ENCODE assay signal across 7 mouse cellular contexts in genomic region chr7:29906682-29907058, GRCm38 (mm10). TPM values are rescaled to one million over a fixed set of nuclear protein-coding genes. Genes with fewer than 3 reads are reported as not detected.
A peak's percentile ranks its signal among the peaks of the same experiment; 100 is the strongest.
DNase-seq lines count a peak whose midpoint lies in the region; ATAC-seq lines count a peak whose summit lies in the region.

No protein-coding gene starts in this region.

- H3K4me2 ChIP-seq in forebrain, embryonic 14.5 days (ENCODE audit: low read length), result peak overlapping the region; percentile 57
- peak overlapping the region; percentile 64 for H3K4me2 ChIP-seq in limb, embryonic 12.5 days
- peak overlapping the region; percentile 64 for H3K4me2 ChIP-seq in neural tube, embryonic 14.5 days (ENCODE audit: low read depth, low read length)

- H3K27ac ChIP-seq in forebrain, embryonic 14.5 days (ENCODE audit: low read depth, low read length), result peak overlapping the region; percentile 96
- peak overlapping the region; percentile 96 for H3K27ac ChIP-seq in limb, embryonic 12.5 days
- peak overlapping the region; percentile 97 for H3K27ac ChIP-seq in neural tube, embryonic 14.5 days (ENCODE audit: low read depth, low read length)

- peak overlapping the region; percentile 94 for H3K4me3 ChIP-seq in megakaryocyte, embryonic 14.5 days (replicated peaks)
- peak overlapping the region; percentile 62 for H3K4me3 ChIP-seq in forebrain, embryonic 14.5 days (ENCODE audit: low read depth, low read length)
- peak overlapping the region; percentile 58 for H3K4me3 ChIP-seq in limb, embryonic 12.5 days (replicated peaks)
- H3K4me3 ChIP-seq in neural tube, embryonic 14.5 days (ENCODE audit: low read depth, low read length), result peak overlapping the region; percentile 61

- H3K4me1 ChIP-seq in megakaryocyte, embryonic 14.5 days, result peaks cover 12% of the 10 kb centered on the region
- H3K4me1 ChIP-seq in forebrain, embryonic 14.5 days (ENCODE audit: control insufficient read depth, insufficient read depth, low read length), result peaks cover 15% of the 10 kb centered on the region
- H3K4me1 ChIP-seq in limb, embryonic 12.5 days (replicated peaks), result peaks cover 18% of the 10 kb centered on the region
- H3K4me1 ChIP-seq in neural tube, embryonic 14.5 days (ENCODE audit: control insufficient read depth, insufficient read depth, low read length), result peaks cover 15% of the 10 kb centered on the region

- H3K9me3 ChIP-seq in megakaryocyte, embryonic 14.5 days, result no peaks in the 10 kb centered on the region
- H3K9me3 ChIP-seq in forebrain, embryonic 14.5 days (replicated peaks; ENCODE audit: control insufficient read depth, low read length), result no peaks in the 10 kb centered on the region
- no peaks in the 10 kb centered on the region for H3K9me3 ChIP-seq in limb, embryonic 12.5 days
- no peaks in the 10 kb centered on the region for H3K9me3 ChIP-seq in neural tube, embryonic 14.5 days (ENCODE audit: control insufficient read depth, low read length)

- peaks cover 21% of the 10 kb centered on the region for H3K36me3 ChIP-seq in megakaryocyte, embryonic 14.5 days (replicated peaks; ENCODE audit: low read length)
- peaks cover 20% of the 10 kb centered on the region for H3K36me3 ChIP-seq in forebrain, embryonic 14.5 days (ENCODE audit: control insufficient read depth, insufficient read depth, low read length)
- peaks cover 31% of the 10 kb centered on the region for H3K36me3 ChIP-seq in limb, embryonic 12.5 days
- H3K36me3 ChIP-seq in neural tube, embryonic 14.5 days (ENCODE audit: control insufficient read depth, insufficient read depth, low read length), result no peaks in the 10 kb centered on the region

- peak overlapping the region; percentile 68 for H3K9ac ChIP-seq in forebrain, embryonic 14.5 days (ENCODE audit: low read length)
- H3K9ac ChIP-seq in limb, embryonic 12.5 days (replicated peaks), result peak overlapping the region; percentile 61; the same call in 1 of the 2 replicates
- peak overlapping the region; percentile 60 for H3K9ac ChIP-seq in neural tube, embryonic 14.5 days (replicated peaks; ENCODE audit: low read depth, low read length)

- DNase-seq in forebrain, embryonic 14.5 days (ENCODE audit: low spot score), result no peak
- DNase-seq in right cerebral cortex, adult 18-20 months, result no peak
- no peak for DNase-seq in gastrocnemius, postnatal 25 days

- H3K27me3 ChIP-seq in megakaryocyte, embryonic 14.5 days (replicated peaks), result no peaks in the 10 kb centered on the region
- no peaks in the 10 kb centered on the region for H3K27me3 ChIP-seq in forebrain, embryonic 14.5 days (replicated peaks; ENCODE audit: control insufficient read depth, insufficient read depth, low read length)
- H3K27me3 ChIP-seq in limb, embryonic 12.5 days, result no peaks in the 10 kb centered on the region
- no peaks in the 10 kb centered on the region for H3K27me3 ChIP-seq in neural tube, embryonic 14.5 days (ENCODE audit: control insufficient read depth, insufficient read depth, low read length)

- ATAC-seq in megakaryocyte, adult 5-6 weeks (ENCODE audit: poor library complexity, severe bottlenecking), result no peak
- ATAC-seq in forebrain, embryonic 14.5 days, result peak; percentile 25; the same call in 1 of the 2 replicates
- ATAC-seq in limb, embryonic 12.5 days (ENCODE audit: insufficient number of reproducible peaks, insufficient read depth, low FRiP score, low TSS enrichment, low read depth), result no peak
- peak; percentile 16; the same call in 1 of the 2 replicates for ATAC-seq in neural tube, embryonic 14.5 days (ENCODE audit: low read depth)

- WGBS in forebrain, embryonic 14.5 days, result 15% methylated on average over 8 of the region's 8 CpGs
- WGBS in limb, embryonic 12.5 days, result 41% methylated on average over 8 of the region's 8 CpGs
- 13% methylated on average over 8 of the region's 8 CpGs for WGBS in neural tube, embryonic 14.5 days

RNA-seq across cellular contexts. Expression of gene Zfp27, which starts 0.3 kb away (rescaled TPM):
- polyA plus RNA-seq in megakaryocyte, embryonic 14.5 days (2012; ENCODE audit: insufficient read depth, low replicate concordance), result 0.04 TPM in 1 of 2 replicates, not detected in the other
- total RNA-seq in megakaryocyte, adult 5-6 weeks (2015), result 2.0 and 3.1 TPM in 2 replicates
- total RNA-seq in megakaryocyte, adult 5-6 weeks (2017), result 4.3 and 4.8 TPM in 2 replicates
- polyA plus RNA-seq in forebrain, embryonic 14.5 days (2014; fragmentation: Nextera tagmentation; extraction: Ambion mirVana), result 19.2 and 20.5 TPM in 2 replicates
- polyA plus RNA-seq in limb, embryonic 12.5 days (2016; fragmentation: Nextera tagmentation; extraction: Ambion mirVana), result 12.8 and 13.3 TPM in 2 replicates
- polyA plus RNA-seq in neural tube, embryonic 14.5 days (2014; fragmentation: Nextera tagmentation; extraction: Ambion mirVana), result 17.0 and 19.5 TPM in 2 replicates
- 1 to 10 TPM; 5.8 to 6.3 TPM for total RNA-seq in gastrocnemius, postnatal 25 days (2021)

RNA-seq across cellular contexts. Expression of gene Zfp383, which starts 1.4 kb away (rescaled TPM):
- polyA plus RNA-seq in megakaryocyte, embryonic 14.5 days (2012; ENCODE audit: insufficient read depth, low replicate concordance), result not detected in 2 replicates
- total RNA-seq in megakaryocyte, adult 5-6 weeks (2015), result 1.5 and 1.7 TPM in 2 replicates
- 0.37 and 2.0 TPM in 2 replicates for total RNA-seq in megakaryocyte, adult 5-6 weeks (2017)
- 9.9 and 10.5 TPM in 2 replicates for polyA plus RNA-seq in forebrain, embryonic 14.5 days (2014; fragmentation: Nextera tagmentation; extraction: Ambion mirVana)
- polyA plus RNA-seq in limb, embryonic 12.5 days (2016; fragmentation: Nextera tagmentation; extraction: Ambion mirVana), result 6.7 TPM in 2 replicates
- polyA plus RNA-seq in neural tube, embryonic 14.5 days (2014; fragmentation: Nextera tagmentation; extraction: Ambion mirVana), result 7.7 and 9.7 TPM in 2 replicates
- total RNA-seq in gastrocnemius, postnatal 25 days (2021), result 1 to 10 TPM; 4.9 to 7.2 TPM

RNA-seq across cellular contexts. Expression of gene Zfp420, which starts 46.9 kb away (rescaled TPM):
- not detected in 2 replicates for polyA plus RNA-seq in megakaryocyte, embryonic 14.5 days (2012; ENCODE audit: insufficient read depth, low replicate concordance)
- total RNA-seq in megakaryocyte, adult 5-6 weeks (2015), result 2.0 and 2.2 TPM in 2 replicates
- total RNA-seq in megakaryocyte, adult 5-6 weeks (2017), result 1.7 and 3.1 TPM in 2 replicates
- polyA plus RNA-seq in forebrain, embryonic 14.5 days (2014; fragmentation: Nextera tagmentation; extraction: Ambion mirVana), result 16.5 and 21.6 TPM in 2 replicates
- 12.2 TPM in 2 replicates for polyA plus RNA-seq in limb, embryonic 12.5 days (2016; fragmentation: Nextera tagmentation; extraction: Ambion mirVana)
- polyA plus RNA-seq in neural tube, embryonic 14.5 days (2014; fragmentation: Nextera tagmentation; extraction: Ambion mirVana), result 24.2 and 28.3 TPM in 2 replicates
- 1 to 10 TPM; 2.9 to 3.2 TPM for total RNA-seq in gastrocnemius, postnatal 25 days (2021)

RNA-seq across cellular contexts. Expression of gene Zfp74, which starts 47.2 kb away (rescaled TPM):
- 1.2 TPM in 1 of 2 replicates, not detected in the other for polyA plus RNA-seq in megakaryocyte, embryonic 14.5 days (2012; ENCODE audit: insufficient read depth, low replicate concordance)
- total RNA-seq in megakaryocyte, adult 5-6 weeks (2015), result 6.7 and 6.9 TPM in 2 replicates
- 2.9 and 3.5 TPM in 2 replicates for total RNA-seq in megakaryocyte, adult 5-6 weeks (2017)
- polyA plus RNA-seq in forebrain, embryonic 14.5 days (2014; fragmentation: Nextera tagmentation; extraction: Ambion mirVana), result 9.2 and 15.7 TPM in 2 replicates
- polyA plus RNA-seq in limb, embryonic 12.5 days (2016; fragmentation: Nextera tagmentation; extraction: Ambion mirVana), result 15.5 and 18.0 TPM in 2 replicates
- 21.2 and 25.3 TPM in 2 replicates for polyA plus RNA-seq in neural tube, embryonic 14.5 days (2014; fragmentation: Nextera tagmentation; extraction: Ambion mirVana)
- 1 to 10 TPM; 4.5 to 5.9 TPM for total RNA-seq in gastrocnemius, postnatal 25 days (2021)

RNA-seq across cellular contexts. Expression of gene Zfp940, which starts 53.2 kb away (rescaled TPM):
- polyA plus RNA-seq in megakaryocyte, embryonic 14.5 days (2012; ENCODE audit: insufficient read depth, low replicate concordance), result 0.64 TPM in 1 of 2 replicates, not detected in the other
- total RNA-seq in megakaryocyte, adult 5-6 weeks (2015), result 1.2 and 1.3 TPM in 2 replicates
- total RNA-seq in megakaryocyte, adult 5-6 weeks (2017), result 1.2 and 1.4 TPM in 2 replicates
- polyA plus RNA-seq in forebrain, embryonic 14.5 days (2014; fragmentation: Nextera tagmentation; extraction: Ambion mirVana), result 15.7 and 17.1 TPM in 2 replicates
- 9.0 and 10.2 TPM in 2 replicates for polyA plus RNA-seq in limb, embryonic 12.5 days (2016; fragmentation: Nextera tagmentation; extraction: Ambion mirVana)
- 13.4 and 16.0 TPM in 2 replicates for polyA plus RNA-seq in neural tube, embryonic 14.5 days (2014; fragmentation: Nextera tagmentation; extraction: Ambion mirVana)
- total RNA-seq in gastrocnemius, postnatal 25 days (2021), result 1 to 10 TPM; 1.6 TPM

Comparison
In these comparisons a context has a peak if more than half of its experiments do, and no peak if none do; other contexts are left out.
1. ATAC-seq: peak in forebrain, embryonic 14.5 days (single experiment) and neural tube, embryonic 14.5 days (single experiment); none in megakaryocyte, adult 5-6 weeks (single experiment) and limb, embryonic 12.5 days (single experiment).
2. RNA of gene Zfp27, which starts 0.3 kb away (polyA plus RNA-seq): 19.2 to 20.5 TPM in forebrain, embryonic 14.5 days, 17.0 to 19.5 TPM in neural tube, embryonic 14.5 days and 12.8 to 13.3 TPM in limb, embryonic 12.5 days; 0.04 TPM in megakaryocyte, embryonic 14.5 days; every median in the first group is over 10 times any median in the second.
3. Peak in every context shown above with its lines, with median percentiles within 50 percentile points of each other: H3K4me3 ChIP-seq, H3K27ac ChIP-seq, H3K4me2 ChIP-seq and H3K9ac ChIP-seq.